Mouse (Mus musculus) embryonic facial prominence, embryonic 14.5 days (tissue): Measurements from ENCODE around the gene Stac2. TPM values are rescaled to one million over a fixed set of nuclear protein-coding genes. Genes with fewer than 3 reads are reported as not detected.

Experiments used
- ATAC-seq: fragments of 200-750 bp; cut with Nextera tagmentation; 2 replicates; pipeline ENCODE4 v1.8.0; 2017; ENCODE audit warnings: low read depth, moderate number of reproducible peaks, moderate TSS enrichment
- DNase-seq: peaks from one replicate; pipeline ENCODE4 v3.0.0-alpha.2; 2015; ENCODE audit warnings: low spot score
- H3K27ac ChIP-seq: fragments of 300-500 bp; sonication (generic); replicated peaks from 2 replicates; pipeline ENCODE4 v1.5.1; 2014; ENCODE audit warnings: low read depth, mild to moderate bottlenecking, low read length, moderate library complexity
- H3K27me3 ChIP-seq: fragments of 300-500 bp; sonication (generic); replicated peaks from 2 replicates; pipeline ENCODE4 v1.6.1; 2014; ENCODE audit warnings: low read length; ENCODE audit not compliant: control insufficient read depth, insufficient read depth
- H3K36me3 ChIP-seq: fragments of 300-500 bp; sonication (generic); 2 replicates; pipeline ENCODE4 v1.6.1; 2014; ENCODE audit warnings: low read length, mixed read lengths; ENCODE audit not compliant: control insufficient read depth, insufficient read depth
- H3K4me1 ChIP-seq: fragments of 300-500 bp; sonication (generic); 2 replicates; pipeline ENCODE4 v1.6.1; 2014; ENCODE audit warnings: antibody characterized with exemption, low read length; ENCODE audit not compliant: control insufficient read depth, insufficient read depth
- H3K4me2 ChIP-seq: fragments of 300-500 bp; sonication (generic); 2 replicates; pipeline ENCODE4 v1.6.1; 2014; ENCODE audit warnings: low read depth, mild to moderate bottlenecking, low read length, moderate library complexity, mixed read lengths
- H3K4me3 ChIP-seq: fragments of 300-500 bp; sonication (generic); 2 replicates; pipeline ENCODE4 v1.5.1; 2014; ENCODE audit warnings: low read depth, mild to moderate bottlenecking, low read length
- H3K9ac ChIP-seq: fragments of 300-500 bp; sonication (generic); 2 replicates; pipeline ENCODE4 v1.6.1; 2014; ENCODE audit warnings: low read depth, mild to moderate bottlenecking, low read length, moderate library complexity, mixed read lengths
- H3K9me3 ChIP-seq: fragments of 300-500 bp; sonication (generic); 2 replicates; pipeline ENCODE4 v1.6.1; 2016; ENCODE audit warnings: low read length; ENCODE audit not compliant: control insufficient read depth
- WGBS: fragments of 180-500 bp; shearing (Covaris S2); extraction: QIAGEN DNeasy Blood & Tissue Kit; methylation state at CpG from one replicate; pipeline ENCODE4 v1.1.7; 2014; 5-methylcytosine and 5-hydroxymethylcytosine counted together
- polyA plus RNA-seq: library from polyadenylated mRNA; unstranded; fragments of >200 nt; fragmentation: Nextera tagmentation; extraction: Ambion mirVana; gene quantifications from 2 replicates; pipeline ENCODE4 v1.2.1, GENCODE M21; 2014

Gene Stac2
- polyA plus RNA-seq, 1 experiment from 2014 or later = 0.54 TPM

DNA sequence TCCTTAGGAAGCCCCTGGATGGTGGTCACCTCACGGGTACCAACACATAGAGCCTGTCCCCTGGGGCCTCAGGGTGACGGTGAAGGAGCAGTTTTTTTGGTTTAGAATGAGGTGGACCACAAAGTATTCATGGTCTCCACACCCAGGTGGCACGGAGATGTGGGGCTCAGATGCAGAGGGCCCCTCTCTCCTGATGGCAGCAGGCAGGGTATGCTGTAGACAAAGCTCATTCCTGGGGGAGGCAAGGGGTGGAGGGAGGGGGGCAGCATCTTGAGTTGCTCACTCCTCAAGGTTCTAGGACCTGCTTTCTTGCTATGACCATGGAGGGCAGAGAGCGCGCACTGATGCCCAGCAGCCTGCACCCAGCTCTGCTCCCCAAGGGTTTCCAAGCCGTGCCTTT lies 51.3 kb downstream of the Stac2 start:
- Histone ChIP-seq H3K4me2 (no peak overlapping the region), H3K4me3 (no peak overlapping the region), H3K36me3 (peaks cover 37% of the 10 kb centered on the region), H3K4me1 (0 out of 2 replicates have a peak, but pooled peaks cover 7% of the 10 kb centered on the region), H3K9ac (no peak overlapping the region), H3K27ac (no peak overlapping the region), H3K9me3 (no peaks in the 10 kb centered on the region), H3K27me3 (no peaks in the 10 kb centered on the region)
- DNase-seq = no peak
- ATAC-seq = no peak
- 56% methylated on average over 6 of the region's 6 CpGs for WGBS

DNA sequence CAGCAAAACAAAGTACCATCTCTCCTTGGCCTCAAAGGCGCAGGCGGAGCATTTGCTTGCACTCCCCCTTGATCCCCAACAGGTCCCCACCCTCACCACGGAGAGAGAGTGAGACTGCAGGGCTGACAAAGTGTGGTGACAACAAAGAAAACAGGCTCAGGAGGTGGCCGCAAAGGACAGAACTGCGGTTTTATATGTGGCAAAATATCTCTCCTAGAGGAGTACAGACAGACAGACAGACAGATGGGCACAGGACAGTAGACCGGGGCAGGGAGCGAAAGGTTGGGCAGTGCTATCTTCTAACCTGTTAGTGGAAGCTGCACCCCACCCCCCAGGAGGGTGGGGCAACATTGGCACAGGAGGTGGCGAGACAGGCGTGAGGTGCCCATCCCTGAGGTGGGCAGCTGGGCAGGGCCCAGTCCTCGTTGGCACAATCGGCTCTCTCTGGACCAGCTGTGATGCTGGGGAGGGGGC lies 51.9 kb downstream of the Stac2 start:
- no peak overlapping the region for H3K27ac ChIP-seq
- H3K4me3 ChIP-seq = no peak overlapping the region
- H3K36me3 ChIP-seq = peaks cover 31% of the 10 kb centered on the region
- H3K4me2 ChIP-seq = no peak overlapping the region
- no peak overlapping the region for H3K9ac ChIP-seq
- H3K27me3 ChIP-seq = no peaks in the 10 kb centered on the region
- 0 out of 2 replicates have a peak, but pooled peaks cover 7% of the 10 kb centered on the region for H3K4me1 ChIP-seq
- no peaks in the 10 kb centered on the region for H3K9me3 ChIP-seq
- 39% methylated on average over 11 of the region's 11 CpGs for WGBS
- ATAC-seq (no peak), DNase-seq (no peak)

DNA sequence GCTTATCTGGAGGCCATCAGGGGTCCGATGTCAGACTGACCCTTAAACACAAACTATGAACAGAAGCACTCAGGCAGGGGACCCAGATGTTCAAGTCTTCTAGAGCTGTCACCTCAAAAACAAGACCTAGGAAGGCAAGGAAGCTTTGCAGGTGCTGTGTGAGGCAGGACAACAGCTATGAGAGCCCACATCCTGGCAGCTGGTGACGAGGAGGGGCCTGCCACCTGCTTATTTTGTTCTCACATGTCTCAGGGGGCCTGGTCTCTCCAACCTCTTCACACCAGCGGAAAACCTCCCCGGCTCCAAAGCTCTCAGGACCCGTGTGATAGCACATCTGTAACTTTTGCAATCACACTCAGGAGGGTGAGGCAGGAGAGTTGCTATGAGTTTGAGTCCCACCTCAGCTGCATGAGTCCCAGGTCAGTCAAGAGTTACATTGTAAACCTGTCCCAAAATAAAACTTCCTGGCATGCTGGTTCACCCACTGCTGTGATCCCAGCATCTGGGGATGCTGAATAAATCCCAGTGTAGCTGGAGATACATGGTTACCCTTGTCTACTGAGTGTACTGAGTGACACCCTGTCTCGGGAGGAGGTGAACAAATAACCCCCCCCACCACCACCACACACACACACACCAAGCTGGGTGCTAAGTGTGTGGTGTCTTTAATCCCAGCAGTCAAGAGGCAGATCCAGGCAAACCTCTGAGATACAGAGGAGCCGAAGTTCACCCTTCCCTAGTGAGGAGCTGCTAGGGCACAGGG lies 52.7 kb downstream of the Stac2 start:
- H3K4me3 ChIP-seq = no peak overlapping the region
- DNase-seq = no peak
- peaks cover 22% of the 10 kb centered on the region for H3K36me3 ChIP-seq
- WGBS = 40% methylated on average over 7 of the region's 7 CpGs
- H3K27ac ChIP-seq = no peak overlapping the region
- ATAC-seq = no peak
- H3K9me3 ChIP-seq = no peaks in the 10 kb centered on the region
- no peak overlapping the region for H3K4me2 ChIP-seq
- no peak overlapping the region for H3K9ac ChIP-seq
- 0 out of 2 replicates have a peak, but pooled peaks cover 7% of the 10 kb centered on the region for H3K4me1 ChIP-seq
- no peaks in the 10 kb centered on the region for H3K27me3 ChIP-seq

DNA sequence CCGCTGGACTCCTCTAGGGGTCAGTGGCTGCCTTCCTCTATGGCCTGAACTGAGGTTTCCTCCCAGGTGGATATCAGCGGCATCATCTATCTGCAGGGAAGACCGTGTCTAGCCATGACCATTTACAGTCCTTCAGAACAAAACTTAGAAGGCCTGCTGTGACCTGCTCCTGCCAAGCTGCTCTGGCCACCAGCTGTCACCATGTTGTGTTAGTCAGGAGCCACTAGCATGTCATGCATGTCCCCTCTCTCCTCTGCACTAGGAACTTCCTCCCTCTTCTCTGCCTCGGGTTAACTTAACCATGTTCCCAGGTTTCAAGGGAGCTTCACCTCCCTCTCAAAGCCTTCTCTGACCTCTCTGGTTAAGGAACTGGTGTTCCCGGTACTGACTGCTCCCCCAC lies 53.5 kb downstream of the Stac2 start:
- no peaks in the 10 kb centered on the region for H3K9me3 ChIP-seq
- H3K9ac ChIP-seq = no peak overlapping the region
- peaks cover 11% of the 10 kb centered on the region; the same call in 1 of the 2 replicates for H3K4me1 ChIP-seq
- H3K4me3 ChIP-seq = no peak overlapping the region
- DNase-seq (no peak), ATAC-seq (no peak)
- no peak overlapping the region for H3K4me2 ChIP-seq
- H3K27me3 ChIP-seq = no peaks in the 10 kb centered on the region
- no peak overlapping the region for H3K27ac ChIP-seq
- H3K36me3 ChIP-seq = peaks cover 14% of the 10 kb centered on the region
- WGBS = 53% methylated on average over 5 of the region's 5 CpGs

DNA sequence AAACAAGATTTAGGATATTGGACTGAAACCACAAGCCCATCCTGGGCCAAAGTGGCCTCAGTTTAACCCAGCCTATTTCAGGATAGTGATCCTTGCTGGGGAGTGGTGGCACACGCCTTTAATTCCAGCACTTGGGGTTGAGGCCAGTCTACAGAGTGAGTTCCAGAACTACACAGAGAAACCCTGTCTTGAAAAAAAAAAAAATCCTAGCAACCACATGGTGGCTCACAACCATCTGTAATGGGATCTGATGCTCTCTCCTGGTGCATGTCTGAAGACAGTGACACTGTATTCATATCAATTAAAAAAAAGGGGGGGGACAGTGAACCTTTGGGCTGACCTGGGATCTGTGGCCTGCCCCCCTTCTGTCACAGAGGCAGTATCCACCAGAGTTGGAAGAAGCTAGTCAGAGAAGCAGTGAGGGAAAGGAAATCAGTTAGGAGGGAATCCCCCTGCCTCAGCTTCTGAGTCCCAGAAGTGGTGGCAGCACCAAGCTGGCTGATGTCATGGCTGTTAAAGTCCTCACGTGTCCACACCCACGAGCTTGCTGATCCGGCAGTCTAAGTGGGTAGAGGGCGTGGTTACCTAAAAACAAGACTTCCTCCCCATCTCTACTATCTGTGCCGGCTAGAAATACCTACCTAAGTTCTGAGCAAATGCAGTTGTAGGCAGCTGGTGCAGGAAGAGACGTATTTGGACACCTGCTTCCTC lies 54.2 kb downstream of the Stac2 start:
- ATAC-seq = no peak
- Histone ChIP-seq H3K36me3 (peaks cover 7% of the 10 kb centered on the region; the same call in 1 of the 2 replicates), H3K4me2 (no peak overlapping the region), H3K27ac (no peak overlapping the region), H3K4me1 (peaks cover 16% of the 10 kb centered on the region; the same call in 1 of the 2 replicates), H3K9ac (no peak overlapping the region), H3K27me3 (no peaks in the 10 kb centered on the region), H3K9me3 (no peaks in the 10 kb centered on the region), H3K4me3 (no peak overlapping the region)
- WGBS = 47% methylated on average over 7 of the region's 7 CpGs
- DNase-seq = no peak

DNA sequence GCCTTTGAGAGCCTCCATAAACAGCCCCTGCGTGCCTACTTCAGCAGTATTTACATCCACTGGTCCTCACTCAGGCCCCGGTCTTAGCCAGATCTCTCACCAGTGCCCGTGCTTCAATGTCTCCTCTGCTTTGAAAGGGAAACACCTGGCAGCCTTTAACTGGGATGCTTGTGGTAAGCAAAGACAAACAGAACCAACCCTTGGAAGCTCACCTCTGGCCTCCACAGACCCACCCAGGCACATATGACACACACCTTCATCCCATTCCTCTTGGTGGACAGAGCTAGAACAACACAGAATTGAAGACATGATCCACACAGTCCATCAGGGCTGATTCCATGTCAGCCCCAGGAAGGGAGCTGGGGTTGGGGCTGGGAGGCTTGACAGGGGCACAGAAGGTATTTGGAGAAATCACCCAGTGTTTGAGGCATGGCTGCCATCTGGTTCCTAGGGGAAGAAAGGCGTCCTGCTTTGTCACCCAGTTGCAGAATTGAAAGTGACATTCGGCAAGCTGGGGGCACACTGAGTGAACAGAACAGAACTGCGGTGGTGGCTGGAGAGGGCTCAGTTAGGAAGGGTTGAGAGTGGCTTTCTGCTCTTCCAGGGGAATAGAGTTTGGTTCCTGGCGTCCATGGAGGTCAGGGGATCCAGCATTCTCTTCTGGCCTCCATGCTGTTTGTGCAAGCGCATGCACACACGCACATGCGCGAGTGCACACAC lies 55.0 kb downstream of the Stac2 start:
- H3K27ac ChIP-seq = no peak overlapping the region
- 67% methylated on average over 8 of the region's 11 CpGs for WGBS

DNA sequence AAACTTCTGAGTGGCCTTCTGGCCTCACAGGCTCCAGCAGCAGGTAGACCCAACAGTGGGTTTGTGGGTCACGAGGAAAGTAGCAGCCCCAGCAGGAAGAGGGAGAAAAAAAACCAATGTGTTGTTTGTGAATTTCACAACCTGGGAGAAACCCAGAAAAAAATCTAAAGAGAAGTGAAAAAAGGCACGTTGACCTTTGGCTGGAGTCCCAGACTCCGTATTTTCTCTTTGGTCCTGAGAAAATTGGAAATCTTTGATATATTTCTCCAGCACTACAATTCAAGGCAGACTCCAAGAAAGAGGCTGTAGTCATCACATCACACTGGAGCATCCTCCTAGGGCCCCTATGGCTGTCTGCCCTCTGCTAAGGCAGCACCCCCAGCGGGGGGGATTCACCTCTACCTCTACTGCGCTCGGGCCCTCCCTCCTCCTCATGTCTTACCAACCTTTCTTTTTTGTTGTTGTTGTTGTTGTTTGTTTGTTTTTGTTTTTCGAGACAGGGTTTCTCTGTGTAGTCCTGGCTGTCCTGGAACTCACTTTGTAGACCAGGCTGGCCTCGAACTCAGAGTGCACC lies 55.8 kb downstream of the Stac2 start:
- 68% methylated on average over 8 of the region's 8 CpGs for WGBS

More for the DNA sequence above, 55.0 kb downstream of the Stac2 start:
- Histone ChIP-seq H3K36me3 (0 out of 2 replicates have a peak, but pooled peaks cover 5% of the 10 kb centered on the region), H3K4me2 (no peak overlapping the region), H3K9me3 (no peaks in the 10 kb centered on the region), H3K9ac (no peak overlapping the region), H3K4me1 (peaks cover 16% of the 10 kb centered on the region; the same call in 1 of the 2 replicates), H3K27me3 (no peaks in the 10 kb centered on the region), H3K4me3 (no peak overlapping the region)
- DNase-seq = no peak
- no peak for ATAC-seq

DNA sequence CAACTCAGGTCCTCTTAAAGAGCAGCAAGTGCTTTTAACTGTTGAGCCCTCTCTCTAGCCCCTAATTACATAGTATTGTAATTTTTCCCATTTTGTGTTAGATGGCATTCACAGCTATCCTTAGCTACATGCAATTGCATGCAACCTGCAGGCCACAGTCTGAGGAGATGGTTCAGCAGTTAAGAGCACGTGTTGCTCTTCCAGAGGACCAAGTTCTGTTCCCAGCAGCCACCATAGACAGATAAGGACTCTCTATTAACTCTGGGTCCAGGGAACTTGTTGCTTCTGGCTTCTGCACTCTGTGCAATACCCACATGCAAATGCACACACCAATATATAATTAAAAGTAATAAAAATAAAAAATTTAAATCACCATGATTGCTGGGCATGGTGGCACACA lies 56.6 kb downstream of the Stac2 start:
- Histone ChIP-seq H3K4me1 (peaks cover 12% of the 10 kb centered on the region; the same call in 1 of the 2 replicates), H3K27ac (no peak overlapping the region), H3K27me3 (no peaks in the 10 kb centered on the region), H3K9ac (no peak overlapping the region), H3K36me3 (no peaks in the 10 kb centered on the region), H3K9me3 (no peaks in the 10 kb centered on the region), H3K4me3 (no peak overlapping the region), H3K4me2 (no peak overlapping the region)
- ATAC-seq = no peak
- DNase-seq = no peak
- WGBS = 81% methylated on average over 1 of the region's 1 CpGs

More for the DNA sequence above, 55.8 kb downstream of the Stac2 start:
- Histone ChIP-seq H3K9ac (no peak overlapping the region), H3K4me1 (peaks cover 12% of the 10 kb centered on the region; the same call in 1 of the 2 replicates), H3K27me3 (no peaks in the 10 kb centered on the region), H3K4me3 (no peak overlapping the region), H3K9me3 (no peaks in the 10 kb centered on the region), H3K36me3 (no peaks in the 10 kb centered on the region), H3K27ac (no peak overlapping the region), H3K4me2 (no peak overlapping the region)
- ATAC-seq (no peak), DNase-seq (no peak)
